Mouse (Mus musculus) embryonic facial prominence, embryonic 14.5 days (tissue): ENCODE results near the gene Pde1c. TPM values are rescaled to one million over a fixed set of nuclear protein-coding genes. Genes with fewer than 3 reads are reported as not detected.

Experiments used
- ATAC-seq: fragments of 200-750 bp; cut with Nextera tagmentation; 2 replicates; pipeline ENCODE4 v1.8.0; 2017; ENCODE audit warnings: low read depth, moderate number of reproducible peaks, moderate TSS enrichment
- DNase-seq: peaks from one replicate; pipeline ENCODE4 v3.0.0-alpha.2; 2015; ENCODE audit warnings: low spot score
- H3K27ac ChIP-seq: fragments of 300-500 bp; sonication (generic); replicated peaks from 2 replicates; pipeline ENCODE4 v1.5.1; 2014; ENCODE audit warnings: low read depth, mild to moderate bottlenecking, low read length, moderate library complexity
- H3K27me3 ChIP-seq: fragments of 300-500 bp; sonication (generic); replicated peaks from 2 replicates; pipeline ENCODE4 v1.6.1; 2014; ENCODE audit warnings: low read length; ENCODE audit not compliant: control insufficient read depth, insufficient read depth
- H3K36me3 ChIP-seq: fragments of 300-500 bp; sonication (generic); 2 replicates; pipeline ENCODE4 v1.6.1; 2014; ENCODE audit warnings: low read length, mixed read lengths; ENCODE audit not compliant: control insufficient read depth, insufficient read depth
- H3K4me1 ChIP-seq: fragments of 300-500 bp; sonication (generic); 2 replicates; pipeline ENCODE4 v1.6.1; 2014; ENCODE audit warnings: antibody characterized with exemption, low read length; ENCODE audit not compliant: control insufficient read depth, insufficient read depth
- H3K4me2 ChIP-seq: fragments of 300-500 bp; sonication (generic); 2 replicates; pipeline ENCODE4 v1.6.1; 2014; ENCODE audit warnings: low read depth, mild to moderate bottlenecking, low read length, moderate library complexity, mixed read lengths
- H3K4me3 ChIP-seq: fragments of 300-500 bp; sonication (generic); 2 replicates; pipeline ENCODE4 v1.5.1; 2014; ENCODE audit warnings: low read depth, mild to moderate bottlenecking, low read length
- H3K9ac ChIP-seq: fragments of 300-500 bp; sonication (generic); 2 replicates; pipeline ENCODE4 v1.6.1; 2014; ENCODE audit warnings: low read depth, mild to moderate bottlenecking, low read length, moderate library complexity, mixed read lengths
- H3K9me3 ChIP-seq: fragments of 300-500 bp; sonication (generic); 2 replicates; pipeline ENCODE4 v1.6.1; 2016; ENCODE audit warnings: low read length; ENCODE audit not compliant: control insufficient read depth
- WGBS: fragments of 180-500 bp; shearing (Covaris S2); extraction: QIAGEN DNeasy Blood & Tissue Kit; methylation state at CpG from one replicate; pipeline ENCODE4 v1.1.7; 2014; 5-methylcytosine and 5-hydroxymethylcytosine counted together
- polyA plus RNA-seq: library from polyadenylated mRNA; unstranded; fragments of >200 nt; fragmentation: Nextera tagmentation; extraction: Ambion mirVana; gene quantifications from 2 replicates; pipeline ENCODE4 v1.2.1, GENCODE M21; 2014

The Pde1c gene
- polyA plus RNA-seq, 1 experiment from 2014 or later: 4.2 TPM

DNA sequence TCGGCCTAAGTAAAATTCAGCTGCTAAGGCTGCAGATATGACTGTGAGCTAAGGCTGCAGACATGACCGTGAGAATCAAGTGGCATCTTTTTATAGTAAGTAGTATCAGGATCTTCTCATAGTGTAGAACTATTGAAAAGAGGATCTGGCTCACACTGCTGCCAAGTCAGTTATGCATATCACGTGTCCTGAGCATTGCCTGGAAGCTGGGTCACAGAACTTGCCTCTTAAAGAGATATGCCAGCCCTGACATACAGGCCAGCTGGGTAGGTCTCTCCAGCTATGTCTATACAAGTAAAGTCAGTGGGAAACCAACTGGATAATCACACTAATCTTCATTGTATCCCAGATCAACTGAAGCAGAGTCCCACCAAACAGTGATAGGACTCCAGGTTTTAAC, 83.8 kb downstream of the Pde1c start:
- Histone ChIP-seq H3K4me2 (no peak overlapping the region), H3K27me3 (no peaks in the 10 kb centered on the region), H3K9ac (no peak overlapping the region), H3K4me1 (no peaks in the 10 kb centered on the region), H3K4me3 (no peak overlapping the region), H3K36me3 (no peaks in the 10 kb centered on the region), H3K27ac (no peak overlapping the region), H3K9me3 (no peaks in the 10 kb centered on the region)
- peak; percentile 10 for DNase-seq
- WGBS: 66% methylated on average over 3 of the region's 3 CpGs
- ATAC-seq: no peak

DNA sequence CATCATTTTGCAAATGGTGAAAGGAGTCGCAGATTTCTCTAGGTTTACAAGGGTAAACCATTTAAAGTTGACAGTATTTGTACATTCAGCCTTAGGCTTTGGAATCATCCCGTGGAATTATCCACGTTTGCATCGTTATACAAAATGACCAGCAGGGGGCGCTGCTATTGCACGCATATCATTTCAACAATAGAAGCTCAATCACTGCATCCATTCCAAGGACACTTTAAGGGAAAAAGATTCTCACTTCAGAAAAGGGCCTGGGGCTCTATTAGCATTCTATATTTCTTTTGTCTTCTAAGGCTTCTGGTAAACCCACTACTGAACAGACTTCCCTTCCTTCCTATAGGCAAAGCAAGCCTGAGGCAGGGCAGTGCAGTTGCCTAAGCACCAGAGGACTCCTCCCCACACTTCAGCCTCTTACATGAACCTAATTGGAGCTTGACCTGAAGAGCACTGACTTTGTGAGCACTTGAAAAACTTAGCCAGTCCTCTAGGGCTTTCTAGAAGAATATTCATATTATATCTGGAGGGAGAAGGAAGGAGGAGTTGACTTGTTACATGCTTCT, 87.9 kb downstream of the Pde1c start:
- 1% methylated on average over 6 of the region's 6 CpGs for WGBS
- DNase-seq (peak; percentile 66), ATAC-seq (no peak)
- Histone ChIP-seq H3K27me3 (no peaks in the 10 kb centered on the region), H3K9me3 (no peaks in the 10 kb centered on the region), H3K9ac (no peak overlapping the region), H3K4me2 (no peak overlapping the region), H3K27ac (no peak overlapping the region), H3K4me1 (no peaks in the 10 kb centered on the region), H3K36me3 (no peaks in the 10 kb centered on the region), H3K4me3 (no peak overlapping the region)

DNA sequence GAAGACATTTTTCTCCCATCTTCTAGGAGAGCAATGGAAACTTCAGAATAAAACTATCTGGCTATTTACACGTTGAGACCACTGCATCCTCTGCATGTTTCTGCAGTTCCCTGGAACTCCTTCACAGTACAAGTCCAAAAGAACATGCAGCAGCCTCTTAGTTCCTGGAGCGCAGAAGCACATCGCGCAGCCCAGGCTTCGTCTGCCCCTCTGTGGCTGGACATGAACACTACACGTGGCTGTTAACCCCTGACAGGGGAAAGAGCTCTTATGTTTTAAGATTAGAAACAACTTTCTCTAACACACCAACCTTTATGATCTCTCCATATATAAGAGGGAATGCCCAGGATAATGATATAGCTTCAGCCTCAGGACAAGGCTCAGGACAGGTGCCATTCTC, 92.3 kb downstream of the Pde1c start:
- Histone ChIP-seq H3K9me3 (no peaks in the 10 kb centered on the region), H3K4me2 (no peak overlapping the region), H3K9ac (no peak overlapping the region), H3K27ac (no peak overlapping the region), H3K4me3 (no peak overlapping the region), H3K27me3 (no peaks in the 10 kb centered on the region), H3K4me1 (no peaks in the 10 kb centered on the region), H3K36me3 (no peaks in the 10 kb centered on the region)
- 21% methylated on average over 6 of the region's 6 CpGs for WGBS
- DNase-seq: peak; percentile 66
- ATAC-seq: peak; percentile 84

DNA sequence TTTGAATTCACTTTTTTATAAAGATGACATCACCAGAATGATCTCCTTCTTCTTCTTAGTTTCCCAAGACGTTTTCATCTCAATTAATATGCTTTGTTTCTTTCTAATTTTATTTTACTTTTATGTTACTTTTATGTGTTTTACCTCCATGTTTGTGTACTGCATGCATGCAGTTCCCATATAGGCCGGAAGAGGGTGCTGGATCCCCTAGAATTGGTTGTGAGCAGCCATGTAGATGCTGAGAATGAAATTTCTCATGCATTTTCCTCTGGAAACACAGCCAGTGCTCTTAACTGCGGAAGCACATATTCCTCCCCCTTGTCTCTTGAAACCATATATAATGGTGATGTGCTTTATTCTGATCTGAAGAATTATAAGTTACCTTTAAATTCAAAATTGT, 110.8 kb downstream of the Pde1c start:
- DNase-seq (no peak), ATAC-seq (no peak)
- no peaks in the 10 kb centered on the region for H3K36me3 ChIP-seq
- no peaks in the 10 kb centered on the region for H3K27me3 ChIP-seq
- H3K27ac ChIP-seq: no peak overlapping the region
- H3K9me3 ChIP-seq: no peaks in the 10 kb centered on the region
- H3K4me1 ChIP-seq: no peaks in the 10 kb centered on the region
- H3K4me3 ChIP-seq: no peak overlapping the region
- no peak overlapping the region for H3K9ac ChIP-seq
- WGBS: 44% methylated on average over 3 of the region's 3 CpGs
- no peak overlapping the region for H3K4me2 ChIP-seq

DNA sequence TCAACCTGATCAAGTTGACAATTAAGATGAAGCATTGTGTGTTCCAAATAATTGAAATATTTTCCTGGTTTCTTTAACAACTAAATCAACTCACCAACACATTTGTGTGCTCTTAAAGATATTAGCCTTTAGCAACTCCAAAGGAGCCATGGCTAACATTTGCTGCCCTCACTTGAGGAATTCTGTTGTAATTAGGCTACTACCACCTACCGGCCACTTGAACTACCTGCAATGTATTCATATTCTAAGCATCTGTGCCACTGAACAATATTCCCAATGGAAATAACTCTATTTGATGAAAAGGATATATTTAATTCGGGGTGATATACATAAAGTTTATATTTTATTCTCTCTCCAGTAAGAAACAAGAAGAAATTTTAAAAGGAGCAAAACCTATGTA, 121.0 kb downstream of the Pde1c start:
- WGBS: 29% methylated on average over 2 of the region's 2 CpGs
- H3K9me3 ChIP-seq: no peaks in the 10 kb centered on the region
- no peak overlapping the region for H3K4me2 ChIP-seq
- H3K9ac ChIP-seq: no peak overlapping the region
- no peak overlapping the region for H3K4me3 ChIP-seq
- H3K4me1 ChIP-seq: no peaks in the 10 kb centered on the region
- DNase-seq (peak; percentile 56), ATAC-seq (no peak)
- no peaks in the 10 kb centered on the region for H3K36me3 ChIP-seq
- H3K27ac ChIP-seq: no peak overlapping the region
- no peaks in the 10 kb centered on the region for H3K27me3 ChIP-seq

DNA sequence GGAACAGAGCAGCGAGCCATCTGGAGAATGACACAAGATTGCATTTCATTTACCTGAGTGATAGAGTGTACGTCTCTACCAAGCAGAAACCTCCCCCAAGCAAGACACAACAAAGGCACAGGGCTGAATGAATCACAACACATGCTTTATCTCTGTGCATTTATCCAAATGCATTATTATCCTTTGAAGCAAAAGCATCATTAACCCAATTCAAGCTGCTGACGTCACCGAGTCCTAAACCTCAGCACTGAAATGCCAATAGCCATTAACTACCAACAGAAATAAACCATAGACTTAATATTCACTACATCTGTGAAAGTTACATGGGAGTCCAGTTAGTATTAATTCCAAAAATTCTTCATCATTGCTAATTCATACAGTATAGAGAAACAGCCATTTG, 127.4 kb downstream of the Pde1c start:
- Histone ChIP-seq H3K4me3 (no peak overlapping the region), H3K27me3 (no peaks in the 10 kb centered on the region), H3K9ac (no peak overlapping the region), H3K36me3 (no peaks in the 10 kb centered on the region), H3K4me1 (no peaks in the 10 kb centered on the region), H3K27ac (no peak overlapping the region), H3K4me2 (no peak overlapping the region), H3K9me3 (no peaks in the 10 kb centered on the region)
- no peak for ATAC-seq
- 87% methylated on average over 4 of the region's 4 CpGs for WGBS
- DNase-seq: no peak

DNA sequence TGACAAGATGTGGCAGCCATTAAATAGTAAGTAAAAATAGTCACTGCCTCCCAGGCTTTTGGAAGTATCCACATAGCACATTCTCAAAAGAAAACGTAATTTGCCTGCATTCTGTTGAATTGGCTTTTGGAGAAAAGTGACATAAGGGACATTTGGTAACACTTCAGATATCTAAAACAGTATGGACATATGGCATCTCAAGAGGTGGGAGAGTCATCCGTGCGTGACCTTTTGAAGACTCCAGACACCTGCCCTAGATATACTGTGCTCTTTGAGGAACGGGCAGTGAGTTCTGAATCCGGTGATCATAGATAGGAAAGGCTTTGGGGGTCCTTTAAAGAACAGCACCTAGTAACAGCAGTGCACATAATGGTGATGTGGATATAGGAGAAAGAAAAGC, 143.1 kb downstream of the Pde1c start:
- no peaks in the 10 kb centered on the region for H3K9me3 ChIP-seq
- ATAC-seq: no peak
- 88% methylated on average over 5 of the region's 5 CpGs for WGBS
- H3K36me3 ChIP-seq: no peaks in the 10 kb centered on the region
- H3K27me3 ChIP-seq: no peaks in the 10 kb centered on the region
- no peaks in the 10 kb centered on the region for H3K4me1 ChIP-seq
- no peak for DNase-seq
- H3K9ac ChIP-seq: no peak overlapping the region
- no peak overlapping the region for H3K4me3 ChIP-seq
- no peak overlapping the region for H3K4me2 ChIP-seq
- H3K27ac ChIP-seq: no peak overlapping the region

DNA sequence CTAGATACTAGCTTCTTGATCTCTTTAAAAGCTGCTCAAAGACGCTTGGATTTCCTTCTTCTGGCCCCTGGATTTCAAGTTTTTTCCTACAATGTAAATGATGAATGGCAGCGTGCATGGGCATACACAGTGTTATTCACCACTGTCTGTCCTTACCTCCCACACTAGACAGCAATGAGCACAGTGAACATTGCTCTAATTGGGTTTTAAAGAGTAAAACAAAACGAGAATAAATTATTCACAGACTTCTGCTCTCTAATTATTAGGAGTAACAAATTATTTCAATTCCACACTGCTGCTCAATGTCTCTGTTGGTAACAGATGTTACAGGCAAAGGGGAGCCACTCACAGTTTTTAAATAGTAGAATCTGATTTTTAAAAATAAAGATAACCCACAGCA, 146.0 kb downstream of the Pde1c start:
- Histone ChIP-seq H3K27me3 (no peaks in the 10 kb centered on the region), H3K27ac (no peak overlapping the region), H3K4me1 (no peaks in the 10 kb centered on the region), H3K4me3 (no peak overlapping the region), H3K9me3 (no peaks in the 10 kb centered on the region), H3K36me3 (no peaks in the 10 kb centered on the region), H3K4me2 (no peak overlapping the region), H3K9ac (no peak overlapping the region)
- 68% methylated on average over 3 of the region's 3 CpGs for WGBS
- ATAC-seq: no peak
- DNase-seq: no peak

DNA sequence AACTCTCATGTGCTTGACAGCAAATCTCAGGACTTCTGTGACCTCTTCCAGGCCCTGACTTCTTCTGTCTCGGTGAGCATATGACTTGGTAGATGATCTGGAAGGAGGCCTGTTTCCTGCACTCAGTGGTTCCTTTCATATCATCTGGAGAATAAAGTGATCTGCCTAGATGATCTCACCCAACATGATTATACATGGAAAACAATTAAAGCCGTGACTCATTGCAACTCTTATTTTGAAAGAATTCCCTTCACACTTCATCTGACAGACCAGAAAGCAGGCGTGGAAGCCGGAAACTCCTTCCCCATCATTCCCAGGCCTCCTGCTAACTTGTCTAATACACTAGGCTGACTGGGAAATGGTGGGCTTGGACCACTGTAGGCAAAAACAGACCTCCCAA, 152.7 kb downstream of the Pde1c start:
- Histone ChIP-seq H3K4me1 (no peaks in the 10 kb centered on the region), H3K9ac (no peak overlapping the region), H3K27me3 (no peaks in the 10 kb centered on the region), H3K9me3 (no peaks in the 10 kb centered on the region), H3K27ac (no peak overlapping the region), H3K4me2 (no peak overlapping the region), H3K4me3 (no peak overlapping the region), H3K36me3 (no peaks in the 10 kb centered on the region)
- no peak for DNase-seq
- no peak for ATAC-seq
- WGBS: 69% methylated on average over 4 of the region's 4 CpGs
